Mouse (Mus musculus) c-Kit-negative CD71-positive TER-119-positive erythroid progenitor cells, embryonic 14.5 days (primary cell): ENCODE data around the gene Dnajc7.
A peak's percentile ranks its signal among the peaks of the same experiment; 100 is the strongest.

Experiments used
- DNase-seq: peaks from one replicate; pipeline ENCODE4 v3.0.0-alpha.2; 2013; ENCODE audit warnings: low read depth, low spot score

Gene Dnajc7

DNA sequence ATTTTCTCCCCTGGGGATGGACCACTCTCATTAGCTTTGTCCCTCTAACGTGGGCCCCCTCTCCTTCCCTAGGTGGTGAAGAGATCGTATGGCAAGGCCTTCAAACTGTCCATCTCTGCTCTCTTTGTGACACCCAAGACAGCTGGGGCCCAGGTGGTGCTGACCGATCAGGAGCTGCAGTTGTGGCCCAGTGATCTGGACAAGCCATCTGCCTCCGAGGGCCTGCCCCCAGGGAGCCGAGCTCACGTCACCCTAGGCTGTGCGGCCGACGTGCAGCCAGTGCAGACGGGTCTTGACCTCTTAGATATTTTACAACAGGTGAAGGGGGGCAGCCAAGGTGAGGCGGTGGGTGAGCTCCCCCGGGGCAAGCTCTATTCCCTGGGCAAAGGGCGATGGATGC, 39.7 kb downstream of the Dnajc7 start:
- no peak for DNase-seq

DNA sequence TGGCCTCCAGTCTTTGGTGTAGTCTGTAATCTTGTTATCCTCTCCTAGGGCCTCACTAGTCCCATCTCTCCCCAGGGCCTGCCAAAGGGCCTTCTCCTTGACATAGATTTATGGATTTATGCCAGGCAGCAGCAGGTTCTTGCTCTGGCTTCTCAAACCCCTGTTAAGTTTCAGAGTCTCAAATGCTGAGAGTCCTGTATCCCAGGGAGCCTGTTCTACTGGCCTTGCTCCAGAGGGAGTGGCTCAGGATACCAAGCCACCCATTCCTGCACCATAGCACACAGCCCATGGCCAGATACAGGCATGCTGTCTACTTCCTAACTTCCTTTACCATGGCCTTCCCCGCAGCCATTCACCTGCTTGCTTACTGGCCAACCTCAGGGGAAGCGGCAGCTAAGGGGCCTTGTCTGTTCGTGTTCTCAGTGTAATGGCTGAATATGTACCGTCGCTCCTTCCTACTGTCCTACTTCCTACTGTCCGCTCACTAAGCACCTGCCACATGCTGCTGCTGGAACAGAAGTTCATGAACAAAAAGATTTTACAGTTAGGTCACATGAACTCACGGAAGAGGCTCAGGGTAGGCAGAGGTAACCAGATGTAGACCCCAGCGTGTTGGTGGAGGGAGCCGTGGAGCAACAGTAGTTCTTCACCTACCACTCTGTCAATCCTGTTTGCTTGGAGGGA, 40.7 kb downstream of the Dnajc7 start:
- DNase-seq: no peak

DNA sequence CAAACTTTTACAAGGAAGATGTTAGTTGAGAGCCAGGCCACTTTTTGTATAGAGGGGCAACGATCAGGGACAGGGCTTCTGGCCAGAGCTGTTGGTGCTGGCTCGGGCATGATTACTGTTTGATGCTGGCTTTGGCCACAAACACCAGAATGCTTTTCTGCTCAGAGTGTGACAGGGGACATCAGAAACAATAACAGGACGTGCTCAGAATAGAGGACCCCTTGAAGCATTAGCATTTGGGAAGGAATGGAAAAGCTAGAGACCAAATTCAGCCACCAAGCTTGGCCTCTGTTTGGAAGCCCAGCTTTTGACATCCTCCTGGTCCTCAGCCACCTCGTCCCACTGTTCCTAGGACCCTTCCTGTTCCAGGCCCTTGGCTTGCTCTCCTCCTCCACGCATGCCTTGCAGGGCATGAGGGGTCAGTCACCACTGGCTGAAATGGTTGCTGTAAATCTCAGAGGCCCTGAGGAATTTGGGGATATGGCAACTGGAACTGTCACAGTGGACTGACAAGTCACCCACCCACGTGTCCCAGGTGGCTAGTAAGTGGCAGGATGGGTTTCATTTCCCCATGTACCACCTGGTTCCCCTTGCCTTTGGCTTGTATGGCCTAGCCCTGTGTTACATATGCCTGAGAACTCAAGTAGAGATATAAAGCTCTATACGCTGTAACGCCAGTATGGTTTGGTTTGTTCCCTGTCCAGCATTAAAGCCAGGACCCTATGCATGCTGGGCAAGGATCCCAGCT, 41.9 kb downstream of the Dnajc7 start:
- no peak for DNase-seq

- no peak for DNase-seq
Measured at GRCm38 (mm10) chr11:100576256-100576655, 43.7 kb downstream of the Dnajc7 start.

GRCm38 (mm10) chr11:100575484-100575855, 44.5 kb downstream of the Dnajc7 start:
- no peak for DNase-seq

DNA sequence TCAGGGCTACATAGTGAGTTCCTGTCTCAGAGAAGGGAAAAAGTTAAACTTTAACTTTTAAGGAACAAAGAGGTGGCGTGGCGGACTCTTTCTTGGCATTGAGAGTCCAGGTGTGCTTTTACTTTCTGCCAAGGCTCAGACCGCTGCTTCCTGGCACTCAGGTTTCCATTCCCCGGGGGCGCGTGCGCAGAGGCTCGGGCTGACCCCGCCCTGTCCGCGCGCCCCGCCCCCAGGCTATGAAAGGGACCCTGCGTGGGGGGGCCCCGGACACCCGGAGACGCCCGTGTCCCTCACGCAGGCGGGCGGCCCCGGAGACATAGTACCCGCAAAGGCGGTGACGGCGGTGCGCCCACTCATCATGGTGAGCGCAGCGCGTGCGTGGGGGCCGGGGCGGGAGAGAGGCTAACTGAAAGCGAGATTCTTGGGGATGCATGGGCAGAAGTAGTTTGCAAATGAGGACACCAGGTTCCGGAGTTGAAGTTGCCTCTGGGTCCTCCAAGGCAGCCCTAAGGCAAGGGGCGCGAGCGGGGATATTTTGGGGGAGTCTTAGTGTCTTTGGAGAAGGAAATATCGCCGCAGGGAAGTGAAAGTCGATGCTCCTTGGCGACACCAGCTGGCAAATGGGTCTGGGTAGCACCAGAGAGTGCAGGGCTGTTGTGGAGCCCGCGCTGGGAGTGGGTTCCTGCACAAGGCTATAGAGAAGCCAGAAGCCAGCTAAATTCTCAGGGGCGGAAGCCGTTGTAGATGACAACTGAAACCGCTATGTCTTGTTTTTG, 45.1 kb downstream of the Dnajc7 start, which contains the start of gene Cnp:
Gene Cnp, plus strand, starts transcription at position 197 of the 776 bp plus-strand sequence.
- no peak for DNase-seq

DNA sequence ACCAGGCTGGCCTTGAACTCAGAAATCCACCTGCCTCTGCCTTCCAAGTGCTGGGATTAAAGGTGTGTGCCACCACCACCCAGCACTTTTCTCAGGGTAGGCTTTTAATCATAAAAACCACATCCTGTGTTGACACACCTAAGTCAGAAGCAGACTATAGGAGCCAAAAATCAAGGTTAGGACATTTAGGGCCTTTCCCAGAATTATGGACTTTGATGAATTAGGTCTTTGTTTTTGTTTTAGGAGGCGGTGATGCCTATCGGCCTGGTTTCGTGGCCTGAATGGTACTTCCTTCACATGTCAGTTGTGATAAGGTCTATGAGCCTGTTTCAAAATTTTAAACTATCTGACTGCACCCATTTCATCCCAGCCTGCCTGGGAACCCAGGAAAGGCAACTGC, 45.8 kb downstream of the Dnajc7 start:
- no peak for DNase-seq

GRCm38 (mm10) chr11:100571202-100571567, 48.8 kb downstream of the Dnajc7 start:
- DNase-seq: no peak

- peak; percentile 31 for DNase-seq
Measured at GRCm38 (mm10) chr11:100570430-100571201, 49.4 kb downstream of the Dnajc7 start.

- no peak for DNase-seq
Measured at GRCm38 (mm10) chr11:100569789-100570188, 50.2 kb downstream of the Dnajc7 start.

GRCm38 (mm10) chr11:100568692-100569091, 51.3 kb downstream of the Dnajc7 start:
- DNase-seq: no peak

- DNase-seq: no peak
Measured at GRCm38 (mm10) chr11:100567815-100568245, 52.1 kb downstream of the Dnajc7 start.

GRCm38 (mm10) chr11:100567229-100567628, 52.7 kb downstream of the Dnajc7 start:
- DNase-seq: no peak

GRCm38 (mm10) chr11:100564703-100565102, 55.3 kb downstream of the Dnajc7 start:
- DNase-seq: no peak

- no peak for DNase-seq
Measured at GRCm38 (mm10) chr11:100564297-100564696, 55.7 kb downstream of the Dnajc7 start.

DNA sequence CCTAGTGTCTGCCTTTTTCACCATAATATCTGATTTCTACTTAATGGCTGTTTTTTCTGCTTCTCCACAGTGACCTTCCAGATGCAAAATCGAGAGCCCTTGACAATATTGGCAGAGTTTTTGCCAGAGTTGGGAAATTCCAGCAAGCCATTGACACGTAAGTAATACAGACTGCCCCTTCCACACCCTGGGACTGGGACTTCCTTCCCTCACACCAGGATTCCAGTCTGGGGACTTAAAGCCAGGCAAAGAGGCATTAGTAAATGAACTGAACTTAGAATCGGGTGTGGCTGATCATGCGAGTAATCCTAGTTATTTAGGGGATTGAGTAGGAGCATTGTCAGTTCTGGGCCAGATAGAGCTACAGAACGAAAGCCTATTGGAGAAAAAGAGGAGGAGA, 58.2 kb downstream of the Dnajc7 start:
- DNase-seq: no peak

- no peak for DNase-seq
Measured at GRCm38 (mm10) chr11:100559476-100559875, 60.5 kb downstream of the Dnajc7 start.

GRCm38 (mm10) chr11:100557563-100557962, 62.4 kb downstream of the Dnajc7 start:
- no peak for DNase-seq

- DNase-seq: no peak
Measured at GRCm38 (mm10) chr11:100555583-100555982, 64.4 kb downstream of the Dnajc7 start.

DNA sequence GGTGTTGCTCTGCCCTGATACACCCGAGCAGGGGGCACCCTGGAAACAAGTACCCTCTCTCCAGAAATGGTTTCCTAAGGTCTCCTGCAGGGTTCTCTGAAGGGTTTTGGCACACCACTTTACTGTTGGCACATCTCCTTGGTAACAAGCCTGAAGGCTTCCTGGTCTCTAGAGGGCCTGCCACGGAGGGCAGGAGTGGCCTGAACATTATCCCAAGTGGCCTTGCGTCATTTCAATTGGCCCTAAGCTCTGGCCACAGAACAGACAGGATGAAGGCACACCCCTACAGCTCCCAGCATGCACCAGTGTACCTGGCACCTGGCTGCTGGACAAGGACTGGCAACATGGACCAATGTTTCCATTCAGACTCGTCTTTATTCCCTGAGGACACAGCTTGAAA, 67.1 kb downstream of the Dnajc7 start:
- DNase-seq: no peak

DNA sequence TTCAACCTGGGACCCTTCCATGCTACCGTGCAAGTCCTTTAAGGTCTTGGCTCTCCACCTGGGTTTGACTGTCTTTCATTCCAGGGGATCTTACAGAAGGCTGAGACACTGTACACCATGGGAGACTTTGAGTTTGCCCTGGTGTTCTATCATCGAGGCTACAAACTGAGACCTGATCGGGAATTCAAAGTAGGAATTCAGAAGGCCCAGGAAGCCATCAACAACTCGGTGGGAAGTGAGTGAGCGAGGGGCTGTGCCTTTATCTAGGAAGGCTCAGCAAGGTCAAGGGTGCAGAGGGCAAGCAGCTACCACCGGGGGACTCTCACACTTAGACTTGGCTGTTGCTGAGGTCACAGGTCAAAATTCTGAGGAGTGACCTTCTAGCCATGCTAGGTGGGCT, 69.9 kb downstream of the Dnajc7 start:
- DNase-seq: no peak

- DNase-seq: no peak
Measured at GRCm38 (mm10) chr11:100549466-100549865, 70.5 kb downstream of the Dnajc7 start.
